Mouse (Mus musculus) hindbrain, embryonic 13.5 days (tissue): ENCODE data around the gene Slc25a18. TPM values are rescaled to one million over a fixed set of nuclear protein-coding genes. Genes with fewer than 3 reads are reported as not detected.
A peak's percentile ranks its signal among the peaks of the same experiment; 100 is the strongest.
"Not testable (repeated sequence)": the region's sequence is repeated elsewhere in the genome, so short reads cannot be mapped to it uniquely, and the experiment has no call there.

Experiments
- ATAC-seq: fragments of 200-750 bp; cut with Nextera tagmentation; 2 replicates; pipeline ENCODE4 v1.8.0; 2017; ENCODE audit warnings: moderate TSS enrichment; ENCODE audit not compliant: low FRiP score
- H3K27ac ChIP-seq: fragments of 300-500 bp; sonication (generic); 2 replicates; pipeline ENCODE4 v1.5.1; 2015; ENCODE audit warnings: inconsistent platforms, mild to moderate bottlenecking, moderate library complexity
- H3K27me3 ChIP-seq: fragments of 300-500 bp; sonication (generic); 2 replicates; pipeline ENCODE4 v1.6.1; 2015; ENCODE audit warnings: mild to moderate bottlenecking, inconsistent platforms
- H3K36me3 ChIP-seq: fragments of 300-500 bp; sonication (generic); 2 replicates; pipeline ENCODE4 v1.6.1; 2015; ENCODE audit warnings: mild to moderate bottlenecking, inconsistent platforms
- H3K4me1 ChIP-seq: fragments of 300-500 bp; sonication (generic); replicated peaks from 2 replicates; pipeline ENCODE4 v1.6.1; 2015; ENCODE audit warnings: inconsistent platforms
- H3K4me2 ChIP-seq: fragments of 300-500 bp; sonication (generic); 2 replicates; pipeline ENCODE4 v1.6.1; 2015; ENCODE audit warnings: inconsistent platforms, mild to moderate bottlenecking, moderate library complexity
- H3K4me3 ChIP-seq: fragments of 300-500 bp; sonication (generic); 2 replicates; pipeline ENCODE4 v1.5.1; 2015; ENCODE audit warnings: mild to moderate bottlenecking, inconsistent platforms
- H3K9ac ChIP-seq: fragments of 300-500 bp; sonication (generic); 2 replicates; pipeline ENCODE4 v1.6.1; 2015; ENCODE audit warnings: mild to moderate bottlenecking, inconsistent platforms
- H3K9me3 ChIP-seq: fragments of 300-500 bp; sonication (generic); 2 replicates; pipeline ENCODE4 v1.6.1; 2016; ENCODE audit warnings: inconsistent platforms
- WGBS: fragments of 180-500 bp; shearing (Covaris S2); methylation state at CpG from one replicate; pipeline ENCODE4 v1.1.7; 2015; 5-methylcytosine and 5-hydroxymethylcytosine counted together
- polyA plus RNA-seq: library from polyadenylated mRNA; unstranded; fragments of >200 nt; fragmentation: Nextera tagmentation; extraction: Ambion mirVana; gene quantifications from 2 replicates; pipeline ENCODE4 v1.2.1, GENCODE M21; 2015

Gene Slc25a18
- polyA plus RNA-seq, 1 experiment from 2014 or later = 6.9 TPM

- H3K36me3 ChIP-seq = peaks cover 100% of the 10 kb centered on the region
Measured at GRCm38 (mm10) chr6:120799581-120800041, 26.2 kb downstream of the Slc25a18 start.

DNA sequence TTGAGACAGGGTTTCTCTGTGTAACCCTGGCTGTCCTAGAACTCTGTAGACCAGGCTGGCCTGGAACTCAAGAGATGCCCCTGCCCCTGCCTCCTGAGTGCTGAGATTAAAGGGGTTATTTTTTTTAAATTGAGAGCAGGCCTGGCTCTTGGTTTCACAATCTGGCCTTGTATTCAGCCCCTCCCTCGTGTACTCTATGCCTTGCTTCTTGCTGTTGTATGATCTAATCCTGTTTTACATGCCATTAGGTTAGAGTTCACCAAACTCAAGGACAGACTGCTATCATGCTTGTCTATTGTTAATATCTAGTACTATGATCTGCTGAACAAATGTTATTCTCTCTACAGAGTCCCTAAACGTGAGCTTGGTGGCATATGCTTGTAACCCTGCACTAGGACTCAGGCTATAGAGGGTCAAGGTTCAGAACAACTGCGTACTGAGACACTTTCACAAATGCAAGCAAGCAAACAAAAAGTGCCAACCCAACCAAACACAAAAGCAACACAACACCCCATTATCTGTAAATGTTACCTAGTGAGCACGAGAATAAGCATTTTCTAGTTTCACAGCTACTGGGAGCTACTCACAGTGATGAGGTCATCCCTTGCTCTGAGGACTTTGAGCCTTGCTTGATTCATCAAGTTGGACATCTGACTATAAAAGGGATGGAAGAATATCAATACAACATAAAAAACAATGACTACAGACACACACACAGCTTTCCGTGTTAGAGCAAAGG, 33.8 kb downstream of the Slc25a18 start:
- H3K36me3 ChIP-seq = peaks cover 96% of the 10 kb centered on the region
- H3K27me3 ChIP-seq = no peaks in the 10 kb centered on the region
- no peak for ATAC-seq
- no peak overlapping the region for H3K4me2 ChIP-seq
- 88% methylated on average over 5 of the region's 5 CpGs for WGBS
- H3K4me1 ChIP-seq = no peaks in the 10 kb centered on the region
- H3K9me3 ChIP-seq = no peaks in the 10 kb centered on the region
- H3K27ac ChIP-seq = no peak overlapping the region
- H3K4me3 ChIP-seq = no peak overlapping the region
- H3K9ac ChIP-seq = no peak overlapping the region

More at GRCm38 (mm10) chr6:120799581-120800041, 26.2 kb downstream of the Slc25a18 start:
- no peak overlapping the region for H3K4me3 ChIP-seq
- WGBS = 91% methylated on average over 4 of the region's 4 CpGs
- no peaks in the 10 kb centered on the region for H3K27me3 ChIP-seq
- no peak overlapping the region for H3K9ac ChIP-seq
- no peak overlapping the region for H3K27ac ChIP-seq
- no peaks in the 10 kb centered on the region for H3K4me1 ChIP-seq
- no peaks in the 10 kb centered on the region for H3K9me3 ChIP-seq
- ATAC-seq = no peak
- no peak overlapping the region for H3K4me2 ChIP-seq

DNA sequence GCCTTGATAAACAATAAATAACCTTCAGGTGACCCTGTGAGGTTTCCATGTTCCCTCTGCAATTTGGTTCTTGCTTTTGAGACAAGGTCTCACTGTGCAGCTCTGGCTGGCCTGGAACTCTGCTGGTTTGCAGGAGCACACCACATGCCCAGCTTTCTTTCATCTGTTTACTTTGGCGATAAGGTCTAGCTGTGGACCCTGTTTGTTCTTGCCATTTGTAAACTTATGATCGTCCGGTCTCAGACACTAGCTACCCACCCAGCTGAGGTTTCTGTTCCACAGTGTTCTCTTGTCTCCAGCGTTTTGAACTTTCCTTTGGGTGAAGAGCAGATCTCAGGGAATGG, 34.3 kb downstream of the Slc25a18 start:
- H3K9ac ChIP-seq = no peak overlapping the region
- H3K27ac ChIP-seq = no peak overlapping the region
- H3K4me1 ChIP-seq = no peaks in the 10 kb centered on the region
- WGBS = 92% methylated on average over 4 of the region's 4 CpGs
- no peak for ATAC-seq
- peaks cover 91% of the 10 kb centered on the region for H3K36me3 ChIP-seq
- H3K4me3 ChIP-seq = no peak overlapping the region
- no peaks in the 10 kb centered on the region for H3K9me3 ChIP-seq
- no peak overlapping the region for H3K4me2 ChIP-seq
- H3K27me3 ChIP-seq = no peaks in the 10 kb centered on the region

DNA sequence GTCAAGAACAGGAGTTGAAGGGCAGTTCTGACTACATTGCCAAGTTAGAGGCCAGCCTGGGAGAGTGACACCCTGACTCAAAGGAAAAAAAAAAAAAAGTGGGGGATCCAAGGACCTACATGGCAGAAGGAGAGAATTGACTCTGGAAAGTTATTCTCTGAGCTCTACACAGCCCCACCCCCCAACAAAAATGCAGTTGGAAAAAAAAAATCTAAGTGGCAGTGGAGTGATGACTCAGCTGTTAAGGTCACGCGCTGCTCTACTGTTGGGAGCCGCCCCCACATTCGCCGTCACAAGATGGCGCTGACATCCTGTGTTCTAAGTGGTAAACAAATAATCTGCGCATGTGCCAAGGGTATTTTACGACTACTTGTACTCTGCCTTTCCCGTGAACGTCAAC, 38.6 kb downstream of the Slc25a18 start:
- 97% methylated on average over 10 of the region's 10 CpGs for WGBS
- not testable (repeated sequence) for H3K9ac ChIP-seq, H3K27ac ChIP-seq, H3K4me3 ChIP-seq, H3K9me3 ChIP-seq, H3K4me1 ChIP-seq, H3K4me2 ChIP-seq, ATAC-seq, H3K27me3 ChIP-seq
- peaks cover 49% of the 10 kb centered on the region for H3K36me3 ChIP-seq

GRCm38 (mm10) chr6:120819294-120819693, 45.9 kb downstream of the Slc25a18 start:
- no peak for ATAC-seq
- WGBS = 98% methylated on average over 2 of the region's 2 CpGs

GRCm38 (mm10) chr6:120820144-120820543, 46.8 kb downstream of the Slc25a18 start:
- Histone ChIP-seq H3K27me3 (no peaks in the 10 kb centered on the region), H3K4me2 (0 out of 2 replicates have a peak overlapping the region, but pooled peaks have one; percentile 8), H3K9me3 (no peaks in the 10 kb centered on the region), H3K36me3 (peaks cover 24% of the 10 kb centered on the region), H3K4me1 (peaks cover 24% of the 10 kb centered on the region), H3K27ac (no peak overlapping the region), H3K9ac (no peak overlapping the region), H3K4me3 (no peak overlapping the region)
- 94% methylated on average over 5 of the region's 5 CpGs for WGBS
- ATAC-seq = no peak

More at GRCm38 (mm10) chr6:120819294-120819693, 45.9 kb downstream of the Slc25a18 start:
- no peak overlapping the region for H3K4me3 ChIP-seq
- peaks cover 24% of the 10 kb centered on the region for H3K4me1 ChIP-seq
- no peak overlapping the region for H3K4me2 ChIP-seq
- H3K27me3 ChIP-seq = no peaks in the 10 kb centered on the region
- H3K36me3 ChIP-seq = peaks cover 24% of the 10 kb centered on the region
- H3K9me3 ChIP-seq = no peaks in the 10 kb centered on the region
- no peak overlapping the region for H3K9ac ChIP-seq
- no peak overlapping the region for H3K27ac ChIP-seq

GRCm38 (mm10) chr6:120820941-120821340, 47.6 kb downstream of the Slc25a18 start:
- Histone ChIP-seq H3K4me2 (peak overlapping the region; percentile 81), H3K27me3 (no peaks in the 10 kb centered on the region), H3K36me3 (peaks cover 24% of the 10 kb centered on the region), H3K9ac (no peak overlapping the region), H3K4me1 (peaks cover 24% of the 10 kb centered on the region), H3K9me3 (no peaks in the 10 kb centered on the region), H3K27ac (no peak overlapping the region), H3K4me3 (no peak overlapping the region)
- ATAC-seq = no peak
- WGBS = 90% methylated on average over 1 of the region's 1 CpGs

DNA sequence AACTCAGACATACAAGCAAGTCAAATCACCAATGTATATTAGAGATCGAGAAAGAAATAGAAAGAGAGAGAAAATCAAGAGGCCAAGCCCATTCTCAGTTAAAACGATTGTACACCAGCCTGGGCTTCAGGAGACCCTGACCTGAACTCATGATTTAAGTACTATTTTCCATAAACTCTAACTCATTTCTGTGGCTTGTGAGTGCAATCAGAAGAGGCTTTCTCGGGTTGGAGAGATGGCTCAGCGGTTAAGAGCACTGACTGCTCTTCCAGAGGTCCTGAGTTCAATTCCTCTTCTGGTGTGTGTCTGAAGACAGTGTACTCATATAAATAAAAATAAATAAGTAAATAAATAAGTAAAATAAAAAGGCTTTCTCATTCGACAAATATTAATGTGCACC, 48.3 kb downstream of the Slc25a18 start:
- H3K27me3 ChIP-seq = no peaks in the 10 kb centered on the region
- peaks cover 24% of the 10 kb centered on the region for H3K36me3 ChIP-seq
- H3K4me3 ChIP-seq = peak overlapping the region; percentile 97
- H3K9me3 ChIP-seq = no peaks in the 10 kb centered on the region
- H3K4me1 ChIP-seq = peaks cover 24% of the 10 kb centered on the region
- H3K27ac ChIP-seq = no peak overlapping the region
- WGBS = 62% methylated on average over 5 of the region's 5 CpGs
- peak overlapping the region; percentile 81 for H3K4me2 ChIP-seq
- peak overlapping the region; percentile 91 for H3K9ac ChIP-seq
- ATAC-seq = no peak

- peak; percentile 97 for ATAC-seq
- WGBS = 0% methylated on average over 41 of the region's 41 CpGs
- peak within 1 kb of the TSS; percentile 97 for H3K4me3 ChIP-seq
- peak within 1 kb of the TSS; percentile 81 for H3K4me2 ChIP-seq
- H3K9ac ChIP-seq = peak within 1 kb of the TSS; percentile 91
- peaks cover 24% of the 10 kb centered on the region for H3K4me1 ChIP-seq
- H3K9me3 ChIP-seq = no peaks in the 10 kb centered on the region
- peaks cover 20% of the 10 kb centered on the region for H3K36me3 ChIP-seq
- H3K27ac ChIP-seq = peak within 1 kb of the TSS; percentile 92
- H3K27me3 ChIP-seq = peaks cover 2% of the 10 kb centered on the region; the same call in 1 of the 2 replicates
Measured at GRCm38 (mm10) chr6:120822307-120822928, 49.0 kb downstream of the Slc25a18 start, which contains the start of gene Atp6v1e1. Gene Atp6v1e1 (minus strand): TSS chr6:120822793.

DNA sequence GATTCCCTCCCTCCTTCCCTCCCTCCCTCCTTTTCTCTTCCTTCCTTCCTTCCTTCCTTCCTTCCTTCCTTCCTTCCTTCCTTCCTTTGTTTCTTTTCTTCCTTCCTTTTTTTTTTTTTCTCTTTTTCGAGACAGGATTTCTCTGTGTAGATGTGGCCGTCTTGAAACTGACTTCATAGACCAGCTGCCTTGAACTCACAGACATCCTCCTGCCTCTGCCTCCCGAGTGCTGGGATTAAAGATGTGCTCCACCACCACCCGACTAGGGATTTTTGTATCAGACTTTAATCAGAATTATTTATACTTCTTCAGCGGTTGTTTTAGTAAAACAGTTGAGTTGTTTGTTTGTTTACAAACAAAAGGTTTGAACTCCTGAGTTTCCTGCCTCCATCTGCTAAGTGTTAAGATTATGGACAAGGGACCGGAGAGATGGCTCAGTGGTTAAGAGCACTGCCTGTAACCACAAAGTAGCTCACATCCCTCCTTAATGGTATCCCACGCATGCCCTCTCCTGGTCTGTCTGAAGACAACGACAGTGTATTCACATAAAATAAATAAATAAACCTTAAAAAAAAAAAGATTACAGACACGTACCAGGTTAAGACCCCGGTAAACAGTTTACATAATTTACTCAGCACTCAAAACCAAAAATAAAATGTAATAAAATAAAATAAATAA, 49.7 kb downstream of the Slc25a18 start:
- Histone ChIP-seq H3K4me2 (peak overlapping the region; percentile 46), H3K36me3 (peaks cover 14% of the 10 kb centered on the region), H3K9ac (no peak overlapping the region), H3K27me3 (peaks cover 4% of the 10 kb centered on the region; the same call in 1 of the 2 replicates), H3K4me3 (peak overlapping the region; percentile 97; the same call in 1 of the 2 replicates), H3K27ac (peak overlapping the region; percentile 70; the same call in 1 of the 2 replicates), H3K4me1 (peaks cover 24% of the 10 kb centered on the region), H3K9me3 (no peaks in the 10 kb centered on the region)
- ATAC-seq = peak; percentile 43
- WGBS = 72% methylated on average over 10 of the region's 10 CpGs

- ATAC-seq = no peak
- Histone ChIP-seq H3K27me3 (peaks cover 14% of the 10 kb centered on the region), H3K4me2 (no peak overlapping the region), H3K4me1 (no peaks in the 10 kb centered on the region), H3K9me3 (no peaks in the 10 kb centered on the region), H3K27ac (no peak overlapping the region), H3K4me3 (no peak overlapping the region), H3K9ac (no peak overlapping the region), H3K36me3 (no peaks in the 10 kb centered on the region)
- WGBS = 62% methylated on average over 1 of the region's 1 CpGs
Measured at GRCm38 (mm10) chr6:120830056-120830455, 56.7 kb downstream of the Slc25a18 start.

GRCm38 (mm10) chr6:120830866-120831608, 57.7 kb downstream of the Slc25a18 start:
- 74% methylated on average over 4 of the region's 4 CpGs for WGBS

More at GRCm38 (mm10) chr6:120830866-120831608, 57.7 kb downstream of the Slc25a18 start:
- Histone ChIP-seq H3K36me3 (no peaks in the 10 kb centered on the region), H3K9me3 (no peaks in the 10 kb centered on the region), H3K27me3 (peaks cover 14% of the 10 kb centered on the region), H3K4me3 (no peak overlapping the region), H3K4me1 (peaks cover 5% of the 10 kb centered on the region), H3K27ac (no peak overlapping the region), H3K9ac (no peak overlapping the region), H3K4me2 (no peak overlapping the region)
- no peak for ATAC-seq
